Mouse (Mus musculus) liver, embryonic 11.5 days (tissue): ENCODE data around the gene Fpr1. TPM values are rescaled to one million over a fixed set of nuclear protein-coding genes. Genes with fewer than 3 reads are reported as not detected.
"Not testable (repeated sequence)": the region's sequence is repeated elsewhere in the genome, so short reads cannot be mapped to it uniquely, and the experiment has no call there.

Experiments
- ATAC-seq: fragments of 200-750 bp; cut with Nextera tagmentation; replicated peaks from 2 replicates; pipeline ENCODE4 v1.8.0; 2017; ENCODE audit warnings: moderate number of reproducible peaks, mild to moderate bottlenecking, moderate TSS enrichment, moderate library complexity; ENCODE audit not compliant: low FRiP score
- DNase-seq: peaks from one replicate; pipeline ENCODE4 v3.0.0-alpha.2; 2017; ENCODE audit warnings: low spot score
- H3K27ac ChIP-seq: fragments of 300-500 bp; sonication (generic); 2 replicates; pipeline ENCODE4 v1.5.1; 2014; ENCODE audit warnings: mild to moderate bottlenecking, low read depth, low read length, control low read depth
- H3K27me3 ChIP-seq: fragments of 300-500 bp; sonication (generic); replicated peaks from 2 replicates; pipeline ENCODE4 v1.6.1; 2014; ENCODE audit warnings: low read length, mixed read lengths; ENCODE audit not compliant: control insufficient read depth, insufficient read depth
- H3K36me3 ChIP-seq: fragments of 300-500 bp; sonication (generic); 2 replicates; pipeline ENCODE4 v1.6.1; 2014; ENCODE audit warnings: mild to moderate bottlenecking, low read length, moderate library complexity, mixed read lengths; ENCODE audit not compliant: control insufficient read depth, insufficient read depth
- H3K4me1 ChIP-seq: fragments of 300-500 bp; sonication (generic); replicated peaks from 2 replicates; pipeline ENCODE4 v1.6.1; 2014; ENCODE audit warnings: low read length, mixed read lengths; ENCODE audit not compliant: control insufficient read depth, insufficient read depth
- H3K4me2 ChIP-seq: fragments of 300-500 bp; sonication (generic); 2 replicates; pipeline ENCODE4 v1.6.1; 2014; ENCODE audit warnings: mild to moderate bottlenecking, control low read depth, moderate library complexity
- H3K4me3 ChIP-seq: fragments of 300-500 bp; sonication (generic); 2 replicates; pipeline ENCODE4 v1.5.1; 2014; ENCODE audit warnings: low read depth, low read length, control low read depth
- H3K9ac ChIP-seq: fragments of 300-500 bp; sonication (generic); 2 replicates; pipeline ENCODE4 v1.6.1; 2014; ENCODE audit warnings: low read depth, low read length, control low read depth
- H3K9me3 ChIP-seq: fragments of 300-500 bp; sonication (generic); 2 replicates; pipeline ENCODE4 v1.6.1; 2016; ENCODE audit warnings: low read length, inconsistent platforms, mixed read lengths; ENCODE audit not compliant: control insufficient read depth
- WGBS: fragments of 180-500 bp; shearing (Covaris S2); extraction: QIAGEN DNeasy Blood & Tissue Kit; methylation state at CpG from one replicate; pipeline ENCODE4 v1.1.7; 2014; 5-methylcytosine and 5-hydroxymethylcytosine counted together
- polyA plus RNA-seq: library from polyadenylated mRNA; unstranded; fragments of >200 nt; fragmentation: Nextera tagmentation; extraction: Ambion mirVana; gene quantifications from 2 replicates; pipeline ENCODE4 v1.2.1, GENCODE M21; 2014

Fpr1 gene
- polyA plus RNA-seq, result 0.37 TPM in 1 of 2 replicates, not detected in the other

- no peak within 1 kb of the TSS for H3K4me3 ChIP-seq
- no peaks in the 10 kb centered on the region for H3K4me1 ChIP-seq
- no peak within 1 kb of the TSS for H3K4me2 ChIP-seq
- 50% methylated on average over 1 of the region's 1 CpGs for WGBS
- DNase-seq (no peak), ATAC-seq (no peak)
- no peaks in the 10 kb centered on the region for H3K36me3 ChIP-seq
- no peaks in the 10 kb centered on the region for H3K9me3 ChIP-seq
- no peaks in the 10 kb centered on the region for H3K27me3 ChIP-seq
- no peak within 1 kb of the TSS for H3K27ac ChIP-seq
- H3K9ac ChIP-seq, result no peak within 1 kb of the TSS
These were observed at the start of gene Fpr1 for GRCm38 (mm10) chr17:17883840-17884239. Gene Fpr1 (minus strand): TSS chr17:17883940.

DNA sequence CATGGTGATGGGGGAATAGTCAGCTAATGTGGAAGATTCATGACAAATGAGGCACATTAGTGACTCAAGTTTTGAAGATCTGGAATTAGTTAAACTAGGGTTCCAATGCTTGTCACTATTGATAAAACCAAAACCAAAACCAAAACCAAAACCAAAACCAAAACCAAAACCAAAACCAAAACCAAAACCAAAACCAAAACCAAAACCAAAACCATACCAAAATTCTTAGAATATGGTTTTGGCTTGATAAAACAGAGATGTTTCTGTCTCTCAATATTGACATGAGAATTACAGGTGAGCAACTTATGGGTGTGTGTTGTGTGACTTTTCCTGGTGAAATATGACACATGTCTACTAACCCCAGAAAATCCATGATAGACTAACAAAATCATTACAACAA is 34.0 kb upstream of the Fpr1 start:
- no peak overlapping the region for H3K4me3 ChIP-seq
- no peaks in the 10 kb centered on the region for H3K27me3 ChIP-seq
- no peak overlapping the region for H3K4me2 ChIP-seq
- no peaks in the 10 kb centered on the region for H3K4me1 ChIP-seq
- H3K9ac ChIP-seq, result no peak overlapping the region
- no peaks in the 10 kb centered on the region; the same call in 1 of the 2 replicates for H3K9me3 ChIP-seq
- H3K27ac ChIP-seq, result no peak overlapping the region
- no peak for DNase-seq
- ATAC-seq, result no peak
- H3K36me3 ChIP-seq, result no peaks in the 10 kb centered on the region

DNA sequence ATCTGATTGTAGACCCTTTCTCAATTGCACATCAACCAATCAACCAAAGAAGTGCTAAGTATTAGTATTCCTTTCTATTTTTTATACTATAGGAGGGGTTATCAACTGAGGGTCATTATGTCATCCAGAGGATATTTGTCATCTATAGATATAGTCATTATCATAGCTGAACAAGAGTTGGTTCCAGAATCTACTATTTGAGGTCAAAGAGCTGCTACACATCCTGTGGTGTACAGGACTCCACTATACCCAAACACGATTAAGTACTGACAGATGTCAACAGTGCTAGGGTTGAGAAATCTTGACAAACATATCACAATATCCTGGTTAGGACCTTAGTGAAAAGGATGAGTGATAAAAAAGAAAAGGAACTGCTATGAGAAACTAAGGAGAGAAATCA is 33.6 kb upstream of the Fpr1 start:
- Histone ChIP-seq H3K4me3 (no peak overlapping the region), H3K27me3 (no peaks in the 10 kb centered on the region), H3K9ac (no peak overlapping the region), H3K4me1 (no peaks in the 10 kb centered on the region), H3K36me3 (no peaks in the 10 kb centered on the region), H3K9me3 (no peaks in the 10 kb centered on the region; the same call in 1 of the 2 replicates), H3K27ac (no peak overlapping the region), H3K4me2 (no peak overlapping the region)
- DNase-seq (no peak), ATAC-seq (no peak)
- WGBS, result 79% methylated on average over 1 of the region's 1 CpGs

- H3K9ac ChIP-seq, H3K27me3 ChIP-seq, ATAC-seq, H3K36me3 ChIP-seq, H3K9me3 ChIP-seq, H3K4me3 ChIP-seq, H3K27ac ChIP-seq, H3K4me2 ChIP-seq, DNase-seq, H3K4me1 ChIP-seq: not testable (repeated sequence)
- 84% methylated on average over 8 of the region's 8 CpGs for WGBS
These were observed 28.9 kb upstream of the Fpr1 start for GRCm38 (mm10) chr17:17912618-17913017.

DNA sequence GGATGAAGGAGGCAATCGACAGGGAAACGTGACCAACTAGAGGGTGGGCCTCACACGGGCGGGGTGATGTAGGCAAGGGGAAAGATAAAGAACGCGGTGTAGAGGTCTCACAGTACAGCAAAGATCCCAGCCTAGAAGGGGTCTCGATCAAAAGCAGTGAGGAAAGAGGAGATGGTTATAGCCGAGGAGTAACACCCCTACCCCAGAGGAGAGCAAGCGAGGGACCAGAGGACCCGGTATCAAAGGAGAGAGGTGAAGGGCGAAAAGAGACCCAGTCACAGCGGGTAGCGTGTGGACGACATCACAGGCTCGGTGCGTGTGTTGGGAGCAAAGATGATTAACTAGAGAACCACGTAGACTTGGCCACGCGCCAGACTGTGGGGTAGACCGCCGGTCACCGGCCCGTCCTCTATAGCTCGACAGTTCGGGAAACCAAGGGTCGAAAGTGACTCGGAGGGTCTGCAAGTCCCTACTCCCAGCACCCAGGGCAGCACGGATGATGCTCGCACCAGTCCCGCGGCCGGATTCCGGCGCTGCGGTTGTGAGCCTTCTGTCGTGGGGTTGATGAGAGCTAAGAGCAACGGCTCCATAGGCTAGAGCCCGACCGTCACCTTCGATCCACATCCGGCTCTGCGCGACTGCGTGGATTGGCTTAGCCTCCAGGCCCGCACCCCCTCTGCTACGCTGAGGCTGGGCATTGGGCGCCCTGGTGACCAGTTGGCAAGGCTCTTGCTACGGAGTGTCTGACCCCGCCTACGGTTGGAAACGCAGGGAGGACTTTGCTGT is 26.1 kb upstream of the Fpr1 start:
- Histone ChIP-seq H3K27me3 (no peaks in the 10 kb centered on the region; the same call in 1 of the 2 replicates), H3K36me3 (no peaks in the 10 kb centered on the region), H3K4me1 (no peaks in the 10 kb centered on the region), H3K9ac (no peak overlapping the region), H3K27ac (no peak overlapping the region), H3K9me3 (no peaks in the 10 kb centered on the region), H3K4me2 (peak overlapping the region; percentile 63), H3K4me3 (peak overlapping the region; percentile 44)
- 16% methylated on average over 51 of the region's 51 CpGs for WGBS
- DNase-seq (peak; percentile 54), ATAC-seq (peak; percentile 92)

DNA sequence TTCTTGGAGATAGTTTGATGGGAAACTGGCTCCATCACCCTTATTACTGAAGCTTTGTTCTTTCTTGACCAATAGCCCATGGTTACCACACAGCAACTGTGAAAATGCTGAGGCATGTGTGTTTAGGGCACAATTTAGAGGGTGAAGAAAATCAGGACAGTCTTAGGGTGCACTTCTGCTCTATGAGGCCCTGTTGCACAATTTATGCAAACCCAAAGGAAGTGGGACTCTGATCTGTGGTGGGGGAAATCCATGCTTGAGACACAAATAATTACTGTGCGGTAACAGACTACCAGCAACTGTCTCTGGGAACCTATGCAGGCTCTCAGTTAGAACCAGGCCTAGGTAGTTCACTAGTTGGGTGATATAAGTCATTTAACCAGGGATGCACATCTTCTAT is 17.0 kb upstream of the Fpr1 start:
- DNase-seq (no peak), ATAC-seq (no peak)
- Histone ChIP-seq H3K27me3 (no peaks in the 10 kb centered on the region), H3K4me1 (no peaks in the 10 kb centered on the region), H3K9ac (no peak overlapping the region), H3K4me2 (no peak overlapping the region), H3K4me3 (no peak overlapping the region), H3K36me3 (no peaks in the 10 kb centered on the region), H3K9me3 (no peaks in the 10 kb centered on the region), H3K27ac (no peak overlapping the region)
- WGBS, result 61% methylated on average over 1 of the region's 1 CpGs

DNA sequence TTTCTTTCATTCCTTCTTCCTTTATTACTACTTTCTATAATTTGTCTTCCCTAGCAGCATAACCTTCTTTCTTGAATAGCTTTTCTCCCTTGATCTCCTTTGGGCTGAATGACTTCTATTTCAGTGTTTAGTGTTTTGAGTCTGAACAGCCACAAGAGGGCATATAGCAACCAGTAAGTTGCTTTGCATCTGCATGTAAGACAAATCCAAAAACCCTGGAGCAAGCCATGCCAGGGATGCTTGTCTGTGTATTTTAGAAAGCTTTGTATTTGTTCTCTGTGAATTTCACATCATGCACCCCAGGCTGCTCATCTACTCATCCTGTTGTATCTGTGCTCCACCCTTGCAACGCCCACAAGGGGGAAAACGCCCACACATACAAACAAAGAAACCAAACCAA is 15.5 kb upstream of the Fpr1 start:
- H3K4me2 ChIP-seq, result no peak overlapping the region
- no peak overlapping the region for H3K4me3 ChIP-seq
- no peaks in the 10 kb centered on the region for H3K9me3 ChIP-seq
- no peaks in the 10 kb centered on the region for H3K27me3 ChIP-seq
- DNase-seq (no peak), ATAC-seq (no peak)
- H3K27ac ChIP-seq, result no peak overlapping the region
- 78% methylated on average over 2 of the region's 2 CpGs for WGBS
- no peaks in the 10 kb centered on the region for H3K4me1 ChIP-seq
- H3K9ac ChIP-seq, result no peak overlapping the region
- H3K36me3 ChIP-seq, result no peaks in the 10 kb centered on the region

DNA sequence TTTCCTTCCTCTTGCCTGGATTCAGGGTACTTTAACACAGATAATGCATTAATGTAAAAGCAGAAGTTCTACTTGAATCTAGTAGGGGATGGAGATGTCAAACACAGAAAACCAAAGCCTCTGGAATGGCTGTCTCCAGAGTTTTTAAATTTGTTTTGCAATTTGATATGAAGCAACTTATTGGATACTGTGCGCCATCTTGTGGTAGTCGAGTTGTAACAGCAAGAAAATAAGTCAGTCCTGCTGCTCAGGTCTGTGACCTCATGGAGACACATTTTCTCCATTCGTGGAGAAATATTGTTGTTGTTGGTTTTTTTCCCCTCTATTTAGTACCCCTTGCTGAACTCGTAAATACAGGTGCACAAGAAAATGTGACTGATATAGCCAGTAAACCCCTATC is 12.3 kb upstream of the Fpr1 start:
- no peak for DNase-seq
- 2% methylated on average over 4 of the region's 4 CpGs for WGBS
- H3K36me3 ChIP-seq, result no peaks in the 10 kb centered on the region

DNA sequence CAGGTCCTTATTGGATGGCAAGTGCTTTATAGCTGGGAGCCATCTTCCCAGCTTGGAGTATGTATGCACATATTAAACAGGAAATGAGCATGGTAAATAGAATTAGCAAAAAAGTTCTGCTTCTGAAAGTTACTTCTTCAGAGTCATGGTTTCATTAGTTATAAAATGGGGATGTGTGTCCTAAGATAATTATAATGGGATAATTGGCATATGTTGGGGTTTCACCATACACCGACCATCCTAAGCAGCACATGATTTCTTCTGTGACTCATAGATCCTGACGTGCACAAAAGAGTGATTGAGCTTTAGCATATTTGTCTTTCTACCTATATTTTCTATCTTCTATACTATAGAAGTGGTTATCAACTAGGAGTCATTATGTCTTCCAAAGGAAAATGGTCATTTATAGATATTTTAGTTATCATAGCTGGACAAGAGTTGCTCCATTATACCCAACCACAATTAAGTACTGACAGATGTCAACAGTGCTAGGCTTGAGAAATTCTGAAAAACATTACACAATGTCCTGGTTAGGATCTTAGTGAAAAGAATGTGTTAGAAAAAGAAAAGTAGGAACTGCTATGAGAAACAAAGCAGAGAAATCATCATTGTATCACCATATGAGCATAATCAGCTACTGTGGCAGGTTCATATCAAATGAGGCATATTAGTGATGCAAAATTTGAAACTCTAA is 6.1 kb upstream of the Fpr1 start:
- H3K4me2 ChIP-seq, result no peak overlapping the region
- no peak for DNase-seq

More for the DNA sequence above, 12.3 kb upstream of the Fpr1 start:
- no peaks in the 10 kb centered on the region for H3K27me3 ChIP-seq
- no peak overlapping the region for H3K4me2 ChIP-seq
- H3K4me3 ChIP-seq, result no peak overlapping the region
- no peaks in the 10 kb centered on the region for H3K9me3 ChIP-seq
- no peaks in the 10 kb centered on the region for H3K4me1 ChIP-seq
- H3K9ac ChIP-seq, result no peak overlapping the region
- no peak overlapping the region for H3K27ac ChIP-seq
- no peak for ATAC-seq

More for the DNA sequence above, 6.1 kb upstream of the Fpr1 start:
- H3K27ac ChIP-seq, result no peak overlapping the region
- H3K27me3 ChIP-seq, result no peaks in the 10 kb centered on the region
- no peak for ATAC-seq
- no peak overlapping the region for H3K4me3 ChIP-seq
- WGBS, result 74% methylated on average over 2 of the region's 2 CpGs
- H3K36me3 ChIP-seq, result no peaks in the 10 kb centered on the region
- H3K9ac ChIP-seq, result no peak overlapping the region
- no peaks in the 10 kb centered on the region for H3K9me3 ChIP-seq
- H3K4me1 ChIP-seq, result no peaks in the 10 kb centered on the region
